Mouse (Mus musculus) heart, postnatal 4 days (tissue): Measurements from ENCODE around the gene Gxylt2. TPM values are rescaled to one million over a fixed set of nuclear protein-coding genes. Genes with fewer than 3 reads are reported as not detected.

Experiments used
- DNase-seq: peaks from one replicate; pipeline ENCODE4 v3.0.0; 2021
- total RNA-seq, 2 experiments: library from RNA; stranded (reverse); gene quantifications; 2 replicates each; pipeline ENCODE4 v1.2.3; 2021

The Gxylt2 gene
- total RNA-seq, 2 experiments from 2014 or later, result 9.2 to 9.6 TPM

GRCm38 (mm10) chr6:100716152-100716551 is 11.6 kb downstream of the Gxylt2 start:
- no peak for DNase-seq

- DNase-seq, result no peak
These were observed 12.3 kb downstream of the Gxylt2 start for GRCm38 (mm10) chr6:100716817-100717216.

- DNase-seq, result no peak
These were observed 15.6 kb downstream of the Gxylt2 start for GRCm38 (mm10) chr6:100720098-100720501.

GRCm38 (mm10) chr6:100720882-100721721 is 16.6 kb downstream of the Gxylt2 start:
- no peak for DNase-seq

- peak; percentile 69 for DNase-seq
These were observed 27.5 kb downstream of the Gxylt2 start for GRCm38 (mm10) chr6:100731996-100732375.

- DNase-seq, result peak; percentile 39
These were observed 28.0 kb downstream of the Gxylt2 start for GRCm38 (mm10) chr6:100732376-100733021.

GRCm38 (mm10) chr6:100733218-100733617 is 28.7 kb downstream of the Gxylt2 start:
- DNase-seq, result no peak

GRCm38 (mm10) chr6:100734321-100734720 is 29.8 kb downstream of the Gxylt2 start:
- DNase-seq, result peak; percentile 23

- DNase-seq, result no peak
These were observed 54.1 kb downstream of the Gxylt2 start for GRCm38 (mm10) chr6:100758431-100759208.

GRCm38 (mm10) chr6:100767756-100768155 is 63.2 kb downstream of the Gxylt2 start:
- DNase-seq, result no peak

GRCm38 (mm10) chr6:100775923-100776505 is 71.5 kb downstream of the Gxylt2 start:
- DNase-seq, result peak; percentile 61

GRCm38 (mm10) chr6:100778595-100778994 is 74.1 kb downstream of the Gxylt2 start:
- DNase-seq, result no peak

GRCm38 (mm10) chr6:100780421-100780820 is 75.9 kb downstream of the Gxylt2 start:
- DNase-seq, result peak; percentile 11

- DNase-seq, result no peak
These were observed 77.1 kb downstream of the Gxylt2 start for GRCm38 (mm10) chr6:100781644-100782043.

GRCm38 (mm10) chr6:100787726-100788125 is 83.2 kb downstream of the Gxylt2 start:
- no peak for DNase-seq

GRCm38 (mm10) chr6:100789161-100789560 is 84.6 kb downstream of the Gxylt2 start:
- no peak for DNase-seq

- DNase-seq, result no peak
These were observed 87.6 kb downstream of the Gxylt2 start for GRCm38 (mm10) chr6:100792055-100792659.

- peak; percentile 19 for DNase-seq
These were observed 88.6 kb downstream of the Gxylt2 start for GRCm38 (mm10) chr6:100792973-100793769.

- no peak for DNase-seq
These were observed 91.3 kb downstream of the Gxylt2 start for GRCm38 (mm10) chr6:100795797-100796196.

- no peak for DNase-seq
These were observed 94.8 kb downstream of the Gxylt2 start for GRCm38 (mm10) chr6:100799290-100799689.

- DNase-seq, result no peak
These were observed 95.2 kb downstream of the Gxylt2 start for GRCm38 (mm10) chr6:100799766-100800165.
